Mouse (Mus musculus): ENCODE measurements around the gene Sec22c. TPM values are rescaled to one million over a fixed set of nuclear protein-coding genes. Genes with fewer than 3 reads are reported as not detected.
A peak's percentile ranks its signal among the peaks of the same experiment; 100 is the strongest.

The Sec22c gene
- polyA plus RNA-seq, 1 experiment from 2014 or later, result 16.1 TPM

DNA sequence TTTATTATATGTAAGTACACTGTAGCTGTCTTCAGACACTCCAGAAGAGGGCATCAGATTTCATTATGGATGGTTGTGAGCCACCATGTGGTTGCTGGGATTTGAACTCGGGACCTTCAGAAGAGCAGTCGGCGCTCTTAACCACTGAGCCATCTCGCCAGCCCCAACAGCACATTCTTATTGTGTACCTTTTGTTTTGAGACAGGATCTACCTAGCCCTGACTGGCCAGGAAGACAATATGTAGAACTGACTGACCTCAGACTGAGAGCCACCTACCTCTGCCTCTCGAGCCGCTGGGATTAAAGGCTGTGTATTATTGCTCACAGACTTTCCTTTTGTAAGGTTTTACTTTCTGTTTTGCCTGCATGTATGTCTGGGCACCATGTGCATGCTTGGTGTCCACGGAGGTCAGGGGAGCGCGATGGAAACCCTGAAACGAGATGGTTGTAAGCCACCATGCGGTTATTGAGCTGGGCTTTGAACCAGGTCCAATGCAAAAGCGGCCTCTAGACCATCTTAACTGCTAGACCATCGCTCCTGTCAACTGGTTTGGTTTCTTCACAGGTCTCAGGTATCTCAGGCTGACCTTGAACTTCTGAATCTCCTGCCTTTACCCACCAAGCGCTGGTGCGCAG, 12.9 kb upstream of the Sec22c start:
- WGBS, result 64% methylated on average over 15 of the region's 15 CpGs
- Histone ChIP-seq H3K36me3 (ENCODE audit: control insufficient read depth, insufficient read depth, low read length) (no peaks in the 10 kb centered on the region), H3K9ac (ENCODE audit: low read depth, low read length) (peak overlapping the region; percentile 68), H3K9me3 (ENCODE audit: control insufficient read depth, low read length) (no peaks in the 10 kb centered on the region), H3K4me1 (ENCODE audit: control insufficient read depth, insufficient read depth, low read length) (peaks cover 3% of the 10 kb centered on the region; the same call in 1 of the 2 replicates), H3K4me2 (ENCODE audit: low read depth, low read length) (peak overlapping the region; percentile 61), H3K27ac (ENCODE audit: low read length) (peak overlapping the region; percentile 94), H3K4me3 (ENCODE audit: low read length) (peak overlapping the region; percentile 94), H3K27me3 (replicated peaks; ENCODE audit: control insufficient read depth, insufficient read depth, low read length) (no peaks in the 10 kb centered on the region)
- ATAC-seq, result peak; percentile 8

- H3K4me2 ChIP-seq (ENCODE audit: low read depth, low read length), result no peak overlapping the region
- H3K27me3 ChIP-seq (replicated peaks; ENCODE audit: control insufficient read depth, insufficient read depth, low read length), result no peaks in the 10 kb centered on the region
- no peak overlapping the region for H3K9ac ChIP-seq (ENCODE audit: low read depth, low read length)
- no peak overlapping the region for H3K4me3 ChIP-seq (ENCODE audit: low read length)
- ATAC-seq, result no peak
- WGBS, result 87% methylated on average over 2 of the region's 2 CpGs
- H3K27ac ChIP-seq (ENCODE audit: low read length), result no peak overlapping the region
- no peaks in the 10 kb centered on the region for H3K9me3 ChIP-seq (ENCODE audit: control insufficient read depth, low read length)
- no peaks in the 10 kb centered on the region for H3K36me3 ChIP-seq (ENCODE audit: control insufficient read depth, insufficient read depth, low read length)
- H3K4me1 ChIP-seq (ENCODE audit: control insufficient read depth, insufficient read depth, low read length), result peaks cover 3% of the 10 kb centered on the region; the same call in 1 of the 2 replicates
These were observed 11.8 kb upstream of the Sec22c start for GRCm38 (mm10) chr9:121717048-121717447.

DNA sequence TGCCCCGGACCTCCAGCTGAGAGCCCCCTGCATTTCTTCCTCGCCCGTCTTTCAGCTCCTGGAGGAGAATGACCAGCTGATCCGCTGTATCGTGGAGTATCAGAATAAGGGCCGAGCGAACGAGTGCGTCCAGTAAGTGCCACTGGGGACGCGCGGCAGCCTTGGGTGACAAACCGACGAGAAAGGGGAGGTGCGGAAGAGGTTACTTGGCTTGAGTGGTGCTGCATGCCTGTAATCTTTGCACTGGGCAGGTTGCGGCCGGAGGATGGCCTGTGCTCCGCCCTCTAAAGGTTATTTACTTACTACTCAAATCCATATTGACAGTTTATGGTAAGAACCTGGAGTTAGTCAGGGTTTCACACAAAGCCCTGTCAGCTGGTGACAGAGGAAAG, 5.3 kb upstream of the Sec22c start:
- WGBS, result under 1% methylated on average over 18 of the region's 18 CpGs
- H3K4me3 ChIP-seq (ENCODE audit: low read length), result peak overlapping the region; percentile 73
- H3K4me2 ChIP-seq (ENCODE audit: low read depth, low read length), result peak overlapping the region; percentile 79
- H3K9ac ChIP-seq (ENCODE audit: low read depth, low read length), result peak overlapping the region; percentile 87
- no peaks in the 10 kb centered on the region for H3K9me3 ChIP-seq (ENCODE audit: control insufficient read depth, low read length)
- no peaks in the 10 kb centered on the region for H3K36me3 ChIP-seq (ENCODE audit: control insufficient read depth, insufficient read depth, low read length)
- H3K4me1 ChIP-seq (ENCODE audit: control insufficient read depth, insufficient read depth, low read length), result peaks cover 10% of the 10 kb centered on the region
- H3K27ac ChIP-seq (ENCODE audit: low read length), result peak overlapping the region; percentile 93
- peak; percentile 54 for ATAC-seq
- no peaks in the 10 kb centered on the region for H3K27me3 ChIP-seq (replicated peaks; ENCODE audit: control insufficient read depth, insufficient read depth, low read length)

GRCm38 (mm10) chr9:121709898-121710583, 4.8 kb upstream of the Sec22c start, which contains the start of gene Ss18l2:
TSS of gene Ss18l2 (plus strand) at chr9:121710329.
- H3K4me2 ChIP-seq (ENCODE audit: low read depth, low read length), result peak within 1 kb of the TSS; percentile 79
- H3K27me3 ChIP-seq (replicated peaks; ENCODE audit: control insufficient read depth, insufficient read depth, low read length), result no peaks in the 10 kb centered on the region
- H3K36me3 ChIP-seq (ENCODE audit: control insufficient read depth, insufficient read depth, low read length), result no peaks in the 10 kb centered on the region
- H3K9me3 ChIP-seq (ENCODE audit: control insufficient read depth, low read length), result no peaks in the 10 kb centered on the region
- H3K4me3 ChIP-seq (ENCODE audit: low read length), result peak within 1 kb of the TSS; percentile 73
- peak within 1 kb of the TSS; percentile 87 for H3K9ac ChIP-seq (ENCODE audit: low read depth, low read length)
- WGBS, result 5% methylated on average over 37 of the region's 37 CpGs
- H3K27ac ChIP-seq (ENCODE audit: low read length), result peak within 1 kb of the TSS; percentile 93
- peaks cover 15% of the 10 kb centered on the region for H3K4me1 ChIP-seq (ENCODE audit: control insufficient read depth, insufficient read depth, low read length)
- ATAC-seq, result peak; percentile 95

DNA sequence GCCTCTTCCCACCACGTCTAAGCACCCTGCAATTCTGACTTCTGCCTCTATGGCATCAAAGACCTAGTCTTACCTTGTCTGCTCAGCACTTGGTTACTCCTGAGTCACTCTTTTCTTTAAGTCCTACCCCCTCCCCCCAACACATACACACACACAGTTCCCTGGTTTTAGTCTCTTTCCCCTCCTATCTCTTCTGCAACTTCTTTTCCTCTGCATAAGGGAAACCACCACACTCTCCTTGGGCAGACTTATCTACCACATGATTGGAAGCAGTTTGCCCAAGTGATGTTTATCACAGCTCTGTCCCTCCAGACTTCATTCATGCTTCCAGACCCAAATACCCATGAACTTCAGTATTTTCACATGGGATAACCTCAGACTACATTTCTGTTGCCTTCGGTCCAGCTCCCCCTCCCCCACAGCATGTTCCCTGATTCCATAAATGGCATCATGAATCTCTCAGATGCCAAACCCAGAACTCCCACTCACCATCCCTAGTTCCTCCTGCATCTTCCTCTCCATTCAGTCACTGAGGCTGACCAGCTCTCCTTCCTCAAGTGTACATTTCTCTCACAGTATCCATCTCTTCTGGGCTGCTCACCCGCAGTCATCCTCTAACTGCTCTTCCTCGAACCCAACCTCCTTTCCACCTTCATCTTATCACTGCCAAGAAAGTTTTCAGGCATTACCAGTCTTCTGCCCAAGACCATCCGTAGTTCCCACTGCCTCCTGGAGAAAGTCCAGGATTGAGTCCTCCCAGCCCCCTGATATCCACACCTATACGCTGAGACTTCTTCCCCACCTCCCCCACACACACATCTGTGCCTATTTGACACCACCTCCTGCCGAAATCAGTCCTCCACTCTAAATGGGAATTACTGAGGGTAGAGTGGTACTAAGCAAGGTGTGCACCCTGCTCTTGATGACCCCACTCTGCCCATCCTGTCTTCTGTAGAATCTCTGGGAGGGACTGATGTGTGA, 3.5 kb upstream of the Sec22c start:
- Histone ChIP-seq H3K4me2 (ENCODE audit: low read depth, low read length) (no peak overlapping the region), H3K9me3 (ENCODE audit: control insufficient read depth, low read length) (no peaks in the 10 kb centered on the region), H3K36me3 (ENCODE audit: control insufficient read depth, insufficient read depth, low read length) (no peaks in the 10 kb centered on the region), H3K9ac (ENCODE audit: low read depth, low read length) (no peak overlapping the region), H3K4me3 (ENCODE audit: low read length) (no peak overlapping the region), H3K27me3 (replicated peaks; ENCODE audit: control insufficient read depth, insufficient read depth, low read length) (no peaks in the 10 kb centered on the region), H3K27ac (ENCODE audit: low read length) (no peak overlapping the region), H3K4me1 (ENCODE audit: control insufficient read depth, insufficient read depth, low read length) (peaks cover 21% of the 10 kb centered on the region)
- WGBS, result 69% methylated on average over 7 of the region's 7 CpGs
- no peak for ATAC-seq

DNA sequence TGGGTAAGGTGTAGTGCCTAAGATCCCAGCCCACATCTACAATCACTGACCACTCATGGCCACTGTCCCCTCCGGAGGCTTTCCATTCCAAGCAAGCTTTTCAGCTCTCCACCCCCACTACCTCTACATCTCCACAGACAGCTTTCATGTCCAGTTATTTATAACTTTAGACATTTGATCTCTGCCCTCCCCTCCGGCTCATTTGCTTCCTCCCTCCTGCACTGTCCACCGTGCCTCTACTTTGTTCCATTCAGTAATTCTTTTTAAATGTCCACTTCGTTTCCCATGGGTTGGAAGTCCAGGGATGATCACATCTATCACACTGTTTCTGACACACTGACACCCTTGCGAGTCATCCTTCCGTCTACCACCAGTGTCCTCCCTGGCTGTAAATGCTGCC, 2.5 kb upstream of the Sec22c start:
- Histone ChIP-seq H3K4me1 (ENCODE audit: control insufficient read depth, insufficient read depth, low read length) (peaks cover 21% of the 10 kb centered on the region), H3K36me3 (ENCODE audit: control insufficient read depth, insufficient read depth, low read length) (no peaks in the 10 kb centered on the region), H3K27ac (ENCODE audit: low read length) (no peak overlapping the region), H3K4me3 (ENCODE audit: low read length) (no peak overlapping the region), H3K9ac (ENCODE audit: low read depth, low read length) (no peak overlapping the region), H3K9me3 (ENCODE audit: control insufficient read depth, low read length) (no peaks in the 10 kb centered on the region), H3K4me2 (ENCODE audit: low read depth, low read length) (no peak overlapping the region), H3K27me3 (replicated peaks; ENCODE audit: control insufficient read depth, insufficient read depth, low read length) (no peaks in the 10 kb centered on the region)
- ATAC-seq, result no peak
- WGBS, result 58% methylated on average over 6 of the region's 6 CpGs

- Histone ChIP-seq H3K4me3 (ENCODE audit: low read length) (no peak overlapping the region), H3K9ac (ENCODE audit: low read depth, low read length) (no peak overlapping the region), H3K27ac (ENCODE audit: low read length) (peak overlapping the region; percentile 96; the same call in 1 of the 2 replicates), H3K27me3 (replicated peaks; ENCODE audit: control insufficient read depth, insufficient read depth, low read length) (no peaks in the 10 kb centered on the region), H3K4me2 (ENCODE audit: low read depth, low read length) (no peak overlapping the region), H3K4me1 (ENCODE audit: control insufficient read depth, insufficient read depth, low read length) (peaks cover 18% of the 10 kb centered on the region), H3K9me3 (ENCODE audit: control insufficient read depth, low read length) (no peaks in the 10 kb centered on the region), H3K36me3 (ENCODE audit: control insufficient read depth, insufficient read depth, low read length) (no peaks in the 10 kb centered on the region)
- no peak for ATAC-seq
- WGBS, result 81% methylated on average over 6 of the region's 6 CpGs
These were observed 862 bp upstream of the Sec22c start for GRCm38 (mm10) chr9:121706029-121706675.

- peak overlapping the region; percentile 92 for H3K4me2 ChIP-seq (ENCODE audit: low read depth, low read length)
- WGBS, result 26% methylated on average over 11 of the region's 11 CpGs
- H3K27me3 ChIP-seq (replicated peaks; ENCODE audit: control insufficient read depth, insufficient read depth, low read length), result no peaks in the 10 kb centered on the region
- no peaks in the 10 kb centered on the region for H3K9me3 ChIP-seq (ENCODE audit: control insufficient read depth, low read length)
- peaks cover 15% of the 10 kb centered on the region for H3K4me1 ChIP-seq (ENCODE audit: control insufficient read depth, insufficient read depth, low read length)
- no peaks in the 10 kb centered on the region for H3K36me3 ChIP-seq (ENCODE audit: control insufficient read depth, insufficient read depth, low read length)
- peak overlapping the region; percentile 81 for H3K9ac ChIP-seq (ENCODE audit: low read depth, low read length)
- H3K27ac ChIP-seq (ENCODE audit: low read length), result peak overlapping the region; percentile 96
- peak overlapping the region; percentile 89 for H3K4me3 ChIP-seq (ENCODE audit: low read length)
- no peak for ATAC-seq
These were observed 1.0 kb downstream of the Sec22c start for GRCm38 (mm10) chr9:121704261-121704645.
